Mouse (Mus musculus) hematopoietic multipotent progenitor cell, adult 10-12 weeks (in vitro differentiated cells): ENCODE results near the gene Cyp3a41b. TPM values are rescaled to one million over a fixed set of nuclear protein-coding genes. Genes with fewer than 3 reads are reported as not detected.

Experiments used
- polyA plus RNA-seq: library from polyadenylated mRNA; stranded (reverse); fragments of >175 nt; gene quantifications from 2 replicates; pipeline ENCODE4 v1.2.3, GENCODE M21; 2012; ENCODE audit warnings: low replicate concordance

Cyp3a41b gene
- not detected in 2 replicates for polyA plus RNA-seq

DNA sequence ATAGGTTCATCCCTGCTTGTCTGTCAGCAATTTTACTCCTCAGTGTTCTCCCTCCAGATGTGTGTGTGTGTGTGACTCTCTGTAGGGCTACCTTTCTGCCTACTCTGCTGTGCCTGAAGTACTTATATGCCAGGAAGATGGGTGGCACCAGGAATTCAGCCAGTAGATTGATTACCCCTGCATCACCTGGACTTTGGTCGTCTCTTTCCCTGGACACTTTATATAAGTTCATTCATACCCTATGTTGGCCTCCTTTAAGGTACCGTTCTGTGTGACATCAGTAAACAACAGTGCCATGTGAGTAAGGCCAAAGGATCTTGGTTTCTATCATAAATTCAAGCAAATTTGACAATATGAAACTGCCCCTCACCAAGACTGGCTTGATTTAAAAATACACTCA lies at the start of gene Cyp3a41b:
Gene Cyp3a41b, minus strand, starts transcription at position 101 of the 400 bp plus-strand sequence.

Other genes starting within 250 kb of the Cyp3a41b start
- gene Cyp3a57, start 239.5 kb downstream of the Cyp3a41b start, polyA plus RNA-seq, result not detected in 2 replicates
- not detected in 2 replicates for gene Cyp3a16, start 115.0 kb downstream of the Cyp3a41b start, polyA plus RNA-seq
- not detected in 2 replicates for gene Cyp3a41a, start 135.4 kb upstream of the Cyp3a41b start, polyA plus RNA-seq
- gene Cyp3a44, start 221.1 kb upstream of the Cyp3a41b start, polyA plus RNA-seq, result not detected in 2 replicates